Mouse (Mus musculus) spleen, postnatal 36 days (tissue): ENCODE results near the gene Apoa2.

ENCODE experiments used
- DNase-seq, 2 experiments: peaks; one replicate each; pipeline ENCODE4 v3.0.0; 2022; ENCODE audit warnings: low spot score in 2 of 2, mixed read lengths in 1 of 2

Gene Apoa2

DNA sequence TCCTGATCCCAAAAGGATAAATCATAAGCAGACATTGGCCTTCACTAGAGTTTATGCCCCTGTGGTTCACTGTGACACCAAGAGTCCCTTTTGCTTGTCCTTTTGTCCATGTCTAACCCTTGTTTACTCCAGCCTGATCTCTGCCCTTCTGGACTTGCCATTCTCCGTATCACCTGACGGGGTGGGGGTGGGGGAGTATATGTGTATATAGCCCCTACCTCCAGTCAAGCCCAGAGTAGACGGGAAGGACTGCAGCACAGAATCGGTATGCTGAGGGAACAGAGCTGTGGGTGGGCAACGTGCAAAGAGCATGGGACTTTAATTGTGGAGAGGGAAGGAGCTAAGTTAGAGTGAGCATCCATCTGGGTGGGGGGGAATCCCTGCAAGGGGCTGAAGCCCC, at the start of gene Apoa2:
Gene Apoa2 (plus strand): TSS at position 198 of the 400 bp plus-strand sequence.
- DNase-seq, result no peak

GRCm38 (mm10) chr1:171179487-171180171, 45.2 kb upstream of the Apoa2 start:
- no peak for DNase-seq

DNA sequence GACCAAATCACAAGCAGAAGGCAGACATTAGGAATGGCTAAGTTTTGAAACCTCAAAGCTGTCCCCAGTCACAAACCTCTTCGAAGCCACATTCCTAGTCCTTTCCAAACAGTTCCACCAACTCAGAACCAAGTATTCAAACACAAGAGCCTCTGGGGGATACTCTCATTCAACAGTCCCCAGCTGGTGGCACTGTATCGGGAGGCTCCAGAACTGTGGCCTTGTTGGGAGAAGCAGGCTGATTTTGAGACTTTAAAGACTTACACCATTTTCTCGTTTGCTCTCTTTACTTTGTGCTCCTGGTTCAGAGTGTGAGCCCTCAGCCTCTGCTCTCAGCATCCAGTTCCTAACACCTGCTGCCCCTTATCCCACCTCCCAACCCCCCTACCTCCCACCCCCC, 41.8 kb upstream of the Apoa2 start:
- DNase-seq, result no peak

- no peak for DNase-seq
Observed at GRCm38 (mm10) chr1:171183620-171184019, 41.2 kb upstream of the Apoa2 start.

DNA sequence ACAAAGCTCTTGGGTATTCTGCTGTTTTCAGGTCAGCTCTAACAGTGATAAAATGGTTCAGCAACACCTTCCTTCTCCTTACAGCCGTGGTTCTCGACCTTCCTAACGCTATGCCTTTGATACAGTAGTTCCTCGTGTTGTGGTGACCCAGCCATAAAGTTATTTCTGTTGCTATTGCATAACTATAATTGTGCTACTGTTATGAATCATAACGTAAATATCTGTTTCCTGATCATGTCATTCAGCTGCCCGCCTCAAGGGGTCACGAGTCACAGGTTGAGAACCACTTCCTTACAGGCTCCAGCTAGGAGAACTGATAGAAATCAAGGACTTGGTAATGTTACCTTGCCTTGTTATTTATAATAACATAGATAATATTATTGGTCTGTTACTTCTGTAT, 40.5 kb upstream of the Apoa2 start:
- peak in 1 of 2 experiments; percentile 46 for DNase-seq

DNA sequence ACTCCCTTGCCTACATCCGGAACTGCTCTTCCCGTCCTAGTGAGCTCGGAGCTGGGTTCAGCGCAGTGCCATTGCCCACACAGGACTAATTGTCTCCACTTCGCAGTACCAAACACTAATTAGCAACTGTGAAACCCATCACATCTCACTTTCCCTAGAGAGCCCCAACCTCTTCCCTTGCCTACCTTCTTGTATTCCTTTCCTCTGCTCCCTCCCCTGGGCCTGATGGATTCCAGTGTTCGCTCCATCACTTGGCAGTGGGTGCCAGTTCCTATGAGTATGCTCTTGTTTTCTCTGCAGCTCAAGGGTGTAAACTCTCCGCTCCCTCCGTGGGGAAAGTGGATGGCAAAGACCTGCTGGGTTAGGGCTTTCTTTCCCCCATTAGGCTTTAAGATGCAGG, 39.2 kb upstream of the Apoa2 start:
- no peak for DNase-seq

- no peak for DNase-seq
Observed at GRCm38 (mm10) chr1:171187851-171188700, 36.8 kb upstream of the Apoa2 start.

- DNase-seq, result no peak
Observed at GRCm38 (mm10) chr1:171189046-171189445, 35.8 kb upstream of the Apoa2 start.

DNA sequence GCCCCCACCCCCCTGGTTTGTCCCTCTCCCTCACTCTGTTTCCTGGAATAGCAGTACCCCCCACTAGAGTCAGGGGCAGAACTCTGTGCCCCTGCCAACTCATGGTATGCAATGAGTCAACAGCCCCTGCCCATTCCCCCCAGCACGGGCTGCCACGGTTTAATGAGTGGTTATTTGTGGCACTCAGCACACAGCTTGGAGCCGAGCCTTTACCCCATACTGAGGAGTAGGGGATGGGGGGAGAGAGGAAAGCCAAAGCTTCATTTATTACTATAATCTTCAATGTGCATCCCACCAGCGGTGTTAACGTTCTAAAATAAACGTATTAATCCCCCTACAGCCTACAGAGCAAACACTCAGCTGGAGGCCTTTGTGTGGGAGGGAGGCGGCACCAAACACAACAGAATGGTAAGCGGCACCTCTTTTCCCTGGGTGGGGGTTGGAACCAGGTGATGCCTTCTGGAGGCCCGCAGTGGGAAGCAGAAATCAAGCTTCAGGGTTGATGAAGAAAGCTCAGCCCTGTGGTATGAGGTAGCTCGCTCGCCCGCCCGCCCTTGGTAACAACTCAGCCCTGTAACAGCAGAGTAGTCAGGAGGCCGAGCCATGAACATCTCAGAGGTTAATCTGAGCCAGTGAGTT, 35.3 kb upstream of the Apoa2 start:
- DNase-seq, result no peak

GRCm38 (mm10) chr1:171190832-171191231, 34.0 kb upstream of the Apoa2 start:
- DNase-seq, result no peak

GRCm38 (mm10) chr1:171192283-171192682, 32.6 kb upstream of the Apoa2 start:
- no peak for DNase-seq

DNA sequence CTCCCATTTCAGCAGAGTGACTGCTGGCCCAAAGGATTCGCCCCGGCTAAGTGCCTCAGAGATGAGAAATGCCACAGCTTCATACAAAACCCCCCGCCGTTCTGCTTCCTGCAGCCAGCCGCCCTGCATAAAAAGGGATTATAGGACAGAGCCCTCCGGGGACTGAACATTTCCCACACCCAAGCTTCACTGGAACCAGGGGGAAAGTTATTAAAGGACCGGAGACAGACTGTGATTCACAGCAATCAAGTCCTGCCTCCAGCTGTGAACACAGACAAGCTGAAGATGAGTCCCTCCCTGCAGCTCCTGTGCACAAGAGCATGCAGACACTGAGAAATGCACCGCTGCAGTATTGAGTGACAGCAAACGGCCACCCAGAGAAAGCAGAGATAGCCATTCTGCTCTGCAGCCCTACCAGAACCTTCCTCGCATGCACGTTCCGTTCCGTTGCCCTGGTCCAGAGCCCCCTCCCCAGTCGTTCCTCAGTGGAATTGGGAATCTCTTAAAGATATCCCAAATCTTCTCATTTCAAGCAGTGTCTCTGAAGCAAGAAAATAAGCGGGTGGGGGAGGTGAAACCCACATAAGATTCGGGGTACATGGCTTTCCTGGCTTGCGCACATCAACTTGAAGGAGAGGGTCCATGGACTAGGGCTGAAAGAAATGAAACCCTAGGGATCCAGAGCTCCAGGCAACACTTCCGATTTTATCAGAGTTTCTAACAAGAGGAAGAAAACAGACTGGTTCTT, 31.6 kb upstream of the Apoa2 start:
- DNase-seq, result no peak

GRCm38 (mm10) chr1:171193911-171194830, 30.7 kb upstream of the Apoa2 start:
- DNase-seq, result no peak

DNA sequence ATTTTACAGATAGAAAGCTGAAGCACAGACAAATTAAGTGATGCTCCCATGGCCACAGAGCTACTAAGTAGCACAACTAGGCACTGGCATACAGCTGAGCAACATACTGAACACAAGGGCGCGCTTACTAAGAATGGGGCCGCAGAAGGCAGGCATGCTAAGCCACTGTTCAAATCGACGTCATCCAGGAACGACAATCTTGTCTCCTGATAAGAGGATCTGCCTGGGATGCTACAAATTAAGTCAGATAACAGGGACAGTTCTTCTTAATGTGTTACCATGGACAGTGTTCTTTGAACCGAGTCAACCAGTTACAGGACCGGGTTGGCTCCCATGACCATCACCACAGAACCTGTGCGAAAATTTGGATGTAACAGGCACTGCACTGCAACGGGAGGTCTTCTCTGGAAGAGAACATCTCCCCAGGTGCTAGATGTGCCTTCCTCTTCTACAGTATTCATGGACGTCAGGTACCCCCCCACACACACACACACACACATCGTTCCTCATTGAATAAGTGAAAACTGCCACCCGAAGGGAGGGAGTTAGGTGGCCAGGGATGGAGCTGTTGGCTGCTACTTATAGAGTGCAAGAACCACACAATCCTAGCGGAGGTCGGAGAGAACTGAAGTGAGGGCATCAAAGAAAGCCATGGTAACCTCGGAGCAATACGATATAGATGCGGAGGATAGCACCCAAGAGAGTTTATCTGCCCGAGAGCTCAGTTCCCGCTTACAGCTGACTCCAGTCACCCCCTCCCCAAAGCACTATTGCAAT, 29.6 kb upstream of the Apoa2 start:
- DNase-seq, result no peak

DNA sequence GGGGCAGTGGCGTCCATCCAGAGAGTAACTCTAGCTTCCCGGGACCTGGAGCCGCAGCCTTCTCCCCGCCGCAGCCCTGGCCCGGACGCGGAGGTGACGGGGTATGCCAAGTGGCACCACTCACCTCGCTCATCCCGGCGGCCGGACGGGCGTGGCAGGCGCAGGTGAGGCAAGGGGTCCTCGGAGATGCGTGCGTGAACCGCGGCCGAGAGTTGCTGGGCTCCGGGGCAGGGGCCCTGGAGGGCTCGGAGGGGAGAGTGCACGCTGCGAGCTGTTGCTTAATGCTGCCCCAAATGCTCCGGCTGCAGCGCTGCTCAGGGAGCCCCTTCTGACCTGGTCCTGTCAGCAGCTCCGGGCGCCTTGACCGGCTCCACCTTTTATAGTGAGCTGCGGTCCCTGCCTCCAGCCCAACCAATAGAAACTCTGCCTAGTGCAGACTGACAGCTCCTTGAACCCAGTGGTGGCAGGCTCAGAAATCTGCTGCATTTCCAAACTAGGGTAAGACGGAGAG, 28.9 kb upstream of the Apoa2 start, which contains the start of gene Pcp4l1:
Gene Pcp4l1 (minus strand): TSS at position 382 of the 511 bp plus-strand sequence.
- peak; percentile 10 to 17 for DNase-seq

DNA sequence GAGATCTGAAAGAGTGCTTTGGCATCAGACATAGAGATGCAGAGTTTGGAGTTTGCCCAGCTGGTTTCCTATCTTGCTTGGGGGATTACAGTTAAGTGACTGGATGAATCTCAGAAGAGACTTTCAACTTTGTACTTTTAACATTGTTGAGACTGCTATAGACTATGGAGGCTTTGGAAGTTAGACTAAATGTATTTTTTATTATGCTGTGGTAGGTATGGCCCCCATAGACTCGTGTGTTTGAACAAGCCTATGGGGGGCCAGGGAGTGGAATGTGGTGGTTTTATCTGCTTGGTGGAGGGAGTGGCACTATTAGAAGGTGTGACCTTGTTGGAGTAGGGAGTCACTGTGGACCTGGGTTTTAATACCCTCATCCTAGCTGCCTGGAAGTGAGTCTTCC, 25.3 kb upstream of the Apoa2 start:
- DNase-seq, result no peak

- DNase-seq, result no peak
Observed at GRCm38 (mm10) chr1:171200769-171201168, 24.1 kb upstream of the Apoa2 start.

DNA sequence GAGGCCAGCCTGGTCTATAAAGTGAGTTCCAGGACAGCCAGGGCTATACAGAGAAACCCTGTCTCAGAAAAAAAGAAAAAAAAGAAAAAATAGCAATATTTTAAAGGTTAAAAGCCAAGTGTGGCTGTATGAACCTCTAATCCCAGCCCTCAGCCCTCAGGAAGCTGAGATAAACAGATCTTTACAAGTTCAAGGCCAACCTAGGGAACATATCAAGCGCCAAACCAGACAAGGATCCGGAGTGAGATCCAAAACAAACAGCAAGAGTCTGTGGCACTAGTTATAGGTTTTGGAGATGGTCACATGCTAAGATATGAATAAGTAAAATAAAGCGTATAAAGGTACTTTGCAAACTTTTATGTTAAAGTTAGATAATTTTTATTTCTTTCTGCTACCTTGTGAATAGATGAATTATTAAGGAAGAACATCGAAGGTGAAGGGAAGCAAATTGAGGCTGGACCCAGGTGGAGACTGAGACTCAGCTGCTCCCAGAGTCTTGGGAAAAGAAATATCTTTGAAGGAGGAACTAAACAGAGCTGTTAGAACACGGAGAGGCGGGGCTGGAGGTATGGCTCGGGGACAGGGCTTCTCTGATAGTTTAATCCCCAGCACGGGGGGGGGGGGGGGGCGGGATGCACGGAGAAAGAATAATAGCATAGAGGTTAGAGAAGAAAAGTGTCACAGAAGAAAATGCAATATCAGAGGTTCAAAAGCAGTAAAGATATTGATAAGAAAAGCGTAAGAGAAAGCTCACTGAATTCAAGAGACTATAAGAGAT, 21.2 kb upstream of the Apoa2 start:
- DNase-seq, result no peak

DNA sequence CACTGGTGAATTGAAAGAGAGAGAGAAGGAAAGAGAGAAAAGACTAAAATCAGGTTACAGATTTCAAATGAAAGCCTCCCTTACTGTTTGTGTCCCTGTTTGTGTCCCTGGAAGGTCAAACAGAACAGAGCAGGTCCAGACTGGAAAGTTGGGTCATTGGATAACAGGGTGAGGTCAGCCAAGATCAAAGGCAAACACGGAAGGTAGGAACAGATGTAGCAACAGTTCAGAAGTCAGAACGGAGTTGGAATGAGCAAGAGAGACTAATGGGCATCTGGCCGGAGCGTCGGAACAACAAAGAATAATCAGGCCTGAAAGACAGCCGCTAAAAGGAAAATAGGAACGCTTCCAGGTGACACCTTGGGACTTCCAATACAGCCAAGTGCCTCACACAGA, 20.6 kb upstream of the Apoa2 start:
- DNase-seq, result no peak
